In the genomic region with DNA sequence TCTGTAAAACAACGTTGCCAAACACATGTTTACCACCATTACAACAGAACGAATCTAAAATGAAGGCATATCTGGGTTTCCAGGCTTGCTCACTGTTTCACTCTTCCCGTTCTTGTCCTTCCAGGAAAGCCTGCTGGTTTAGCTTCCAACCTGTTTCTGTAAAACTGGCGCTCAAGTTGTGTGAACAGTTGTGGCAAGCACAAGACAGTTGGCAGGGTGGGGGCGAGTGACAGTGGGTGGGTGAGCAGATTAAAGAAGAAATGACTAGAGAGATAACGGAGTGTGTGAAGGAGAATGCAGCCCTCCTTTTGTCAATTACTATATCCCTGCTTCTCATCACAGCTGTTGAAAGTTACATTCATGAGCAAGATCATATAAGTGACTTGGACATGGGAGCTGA, we compare ENCODE assay signal across 14 mouse cellular contexts. TPM values are rescaled to one million over a fixed set of nuclear protein-coding genes. Genes with fewer than 3 reads are reported as not detected.
DNase-seq lines count a peak whose midpoint lies in the region; ATAC-seq and TF ChIP-seq lines count a peak whose summit lies in the region.
"Had no signal": no experiment of that assay in that cellular context is flagged by ENCODE, and none has a peak within 500 bp of the region (broad histone marks: within the 10 kb centered on the region; RNA-seq: fewer than 3 reads in every experiment).

No protein-coding gene starts in this region.

- no peaks in the 10 kb centered on the region for H3K9me3 ChIP-seq in midbrain, embryonic 14.5 days (ENCODE audit: control insufficient read depth, low read length)
- no peaks in the 10 kb centered on the region for H3K9me3 ChIP-seq in midbrain, embryonic 11.5 days (ENCODE audit: control insufficient read depth, low read length)
- H3K9me3 ChIP-seq in hindbrain, postnatal 0 days (ENCODE audit: low read length) = no peaks in the 10 kb centered on the region
- no peaks in the 10 kb centered on the region for H3K9me3 ChIP-seq in liver, postnatal 0 days (ENCODE audit: low read length)
- H3K9me3 ChIP-seq: limb, embryonic 12.5 days had no signal

- no peak overlapping the region for H3K9ac ChIP-seq in midbrain, embryonic 14.5 days (replicated peaks; ENCODE audit: low read length)
- H3K9ac ChIP-seq in midbrain, embryonic 11.5 days (ENCODE audit: low read length) = no peak overlapping the region
- H3K9ac ChIP-seq in hindbrain, postnatal 0 days (replicated peaks; ENCODE audit: low read length) = no peak overlapping the region
- H3K9ac ChIP-seq in liver, postnatal 0 days (replicated peaks) = no peak overlapping the region
- H3K9ac ChIP-seq: limb, embryonic 12.5 days; lung, embryonic 14.5 days had no signal

- no peak for ATAC-seq in midbrain, embryonic 14.5 days (ENCODE audit: low FRiP score, low TSS enrichment)
- ATAC-seq in midbrain, embryonic 11.5 days (ENCODE audit: low FRiP score) = no peak
- no peak for ATAC-seq in hindbrain, postnatal 0 days
- no peak for ATAC-seq in liver, postnatal 0 days

- peak overlapping the region; percentile 83; the same call in 1 of the 2 replicates for H3K4me2 ChIP-seq in midbrain, embryonic 14.5 days (ENCODE audit: low read length)
- H3K4me2 ChIP-seq in midbrain, embryonic 11.5 days = no peak overlapping the region
- peak overlapping the region; percentile 69 for H3K4me2 ChIP-seq in hindbrain, postnatal 0 days (ENCODE audit: low read depth, low read length)
- no peak overlapping the region for H3K4me2 ChIP-seq in liver, postnatal 0 days (ENCODE audit: low read depth, low read length)
- H3K4me2 ChIP-seq: limb, embryonic 12.5 days; lung, embryonic 14.5 days had no signal

- TF ChIP-seq CTCF in hindbrain, postnatal 0 days (IDR thresholded peaks at IDR 0.05; ENCODE audit: low read depth) = no peak
- no peak for TF ChIP-seq CTCF in liver, postnatal 0 days (IDR thresholded peaks at IDR 0.05; ENCODE audit: low read depth)

- intact Hi-C loops in left cerebral cortex, postnatal 14 days (cut with DNase I) = loop anchor here (5.0 to 10.0 kb wide), 2 partner anchors 46 to 163 kb away; a partner anchor contains a TSS

- peaks cover 4% of the 10 kb centered on the region; the same call in 1 of the 2 replicates for H3K4me1 ChIP-seq in midbrain, embryonic 14.5 days (ENCODE audit: control insufficient read depth, insufficient read depth, low read length)
- peaks cover 4% of the 10 kb centered on the region; the same call in 1 of the 2 replicates for H3K4me1 ChIP-seq in midbrain, embryonic 11.5 days (ENCODE audit: control insufficient read depth, insufficient read depth, low read length)
- no peaks in the 10 kb centered on the region for H3K4me1 ChIP-seq in hindbrain, postnatal 0 days (ENCODE audit: insufficient read depth, low read length)
- no peaks in the 10 kb centered on the region for H3K4me1 ChIP-seq in liver, postnatal 0 days (ENCODE audit: insufficient read depth)

- 86% methylated on average over 6 of the region's 6 CpGs for WGBS in midbrain, embryonic 14.5 days
- WGBS in midbrain, embryonic 11.5 days = 84% methylated on average over 6 of the region's 6 CpGs
- 80% methylated on average over 6 of the region's 6 CpGs for WGBS in hindbrain, postnatal 0 days
- 74% methylated on average over 6 of the region's 6 CpGs for WGBS in liver, postnatal 0 days (ENCODE audit: insufficient replicate concordance)

- no peak overlapping the region for H3K4me3 ChIP-seq in midbrain, embryonic 14.5 days (replicated peaks; ENCODE audit: low read depth, low read length)
- H3K4me3 ChIP-seq in midbrain, embryonic 11.5 days (ENCODE audit: low read depth, low read length) = no peak overlapping the region
- H3K4me3 ChIP-seq in hindbrain, postnatal 0 days (ENCODE audit: low read length) = peak overlapping the region; percentile 70; the same call in 1 of the 2 replicates
- no peak overlapping the region for H3K4me3 ChIP-seq in liver, postnatal 0 days (ENCODE audit: low read depth, low read length)
- H3K4me3 ChIP-seq: gastrocnemius, adult 2 months; limb, embryonic 12.5 days had no signal

- TF ChIP-seq EP300 in liver, postnatal 0 days (IDR thresholded peaks at IDR 0.05; ENCODE audit: low read depth) = no peak

- no peaks in the 10 kb centered on the region for H3K27me3 ChIP-seq in midbrain, embryonic 14.5 days (ENCODE audit: control insufficient read depth, insufficient read depth, low read length)
- H3K27me3 ChIP-seq in midbrain, embryonic 11.5 days (ENCODE audit: control insufficient read depth, insufficient read depth, low read length) = peaks cover 10% of the 10 kb centered on the region
- H3K27me3 ChIP-seq in hindbrain, postnatal 0 days (ENCODE audit: insufficient read depth, low read length) = no peaks in the 10 kb centered on the region
- H3K27me3 ChIP-seq in liver, postnatal 0 days (ENCODE audit: insufficient read depth, low read length) = peaks cover 24% of the 10 kb centered on the region

- DNase-seq in midbrain, embryonic 14.5 days = no peak
- DNase-seq in midbrain, embryonic 11.5 days (ENCODE audit: low spot score, missing footprints) = no peak
- no peak for DNase-seq in hindbrain, postnatal 0 days (ENCODE audit: low spot score)
- DNase-seq in left cerebral cortex, postnatal 14 days (ENCODE audit: low spot score in 2 of 2) = peak; percentile 55 to 67
- peak; percentile 79 for DNase-seq in telencephalon, adult 2 months (ENCODE audit: low read depth, low spot score)
- no peak for DNase-seq in cerebellum, adult 9-10 months
- DNase-seq in liver, postnatal 0 days = no peak
- DNase-seq: adrenal gland, postnatal 36 days; cerebellum, adult 8-10 months; gastrocnemius, adult 2 months; kidney, adult 2 months; lung, embryonic 14.5 days; thymus, postnatal 36 days had no signal

- H3K27ac ChIP-seq in midbrain, embryonic 14.5 days (replicated peaks; ENCODE audit: low read depth, low read length) = no peak overlapping the region
- no peak overlapping the region for H3K27ac ChIP-seq in midbrain, embryonic 11.5 days (ENCODE audit: low read depth, low read length)
- no peak overlapping the region for H3K27ac ChIP-seq in hindbrain, postnatal 0 days
- no peak overlapping the region for H3K27ac ChIP-seq in liver, postnatal 0 days (ENCODE audit: low read depth)
- H3K27ac ChIP-seq: gastrocnemius, adult 2 months; limb, embryonic 12.5 days had no signal

- H3K36me3 ChIP-seq in midbrain, embryonic 14.5 days (ENCODE audit: control insufficient read depth, insufficient read depth, low read length) = no peaks in the 10 kb centered on the region
- no peaks in the 10 kb centered on the region for H3K36me3 ChIP-seq in midbrain, embryonic 11.5 days (ENCODE audit: control insufficient read depth, insufficient read depth, low read length)
- H3K36me3 ChIP-seq in hindbrain, postnatal 0 days (ENCODE audit: insufficient read depth, low read length) = no peaks in the 10 kb centered on the region
- no peaks in the 10 kb centered on the region for H3K36me3 ChIP-seq in liver, postnatal 0 days (replicated peaks; ENCODE audit: insufficient read depth, low read length)
- H3K36me3 ChIP-seq: limb, embryonic 12.5 days had no signal

RNA-seq across cellular contexts. Expression of a gene that starts 2.2 kb away (rescaled TPM):
- polyA plus RNA-seq in midbrain, embryonic 14.5 days (2014; fragmentation: Nextera tagmentation; extraction: Ambion mirVana) = 5.4 and 6.4 TPM in 2 replicates
- polyA plus RNA-seq in midbrain, embryonic 11.5 days (2014; fragmentation: Nextera tagmentation; extraction: Ambion mirVana) = 0.43 and 0.44 TPM in 2 replicates
- 20.9 and 23.6 TPM in 2 replicates for total RNA-seq in hindbrain, postnatal 0 days (2014; rRNA removed)
- polyA plus RNA-seq in hindbrain, postnatal 0 days (2015; fragmentation: Nextera tagmentation; extraction: Ambion mirVana) = 8.8 and 9.2 TPM in 2 replicates
- total RNA-seq in left cerebral cortex, postnatal 14 days (2021) = 10 to 100 TPM; 36.4 to 42.7 TPM
- polyA plus RNA-seq in liver, postnatal 0 days (2015; fragmentation: Nextera tagmentation; extraction: Ambion mirVana) = 0.05 TPM in 2 replicates

Comparison
In these comparisons a context has a peak if more than half of its experiments do, and no peak if none do; other contexts are left out.
1. H3K4me2 ChIP-seq: peak in midbrain, embryonic 14.5 days (single experiment) and hindbrain, postnatal 0 days (single experiment); none in midbrain, embryonic 11.5 days (single experiment) and liver, postnatal 0 days (single experiment).
2. DNase-seq: peak in left cerebral cortex, postnatal 14 days (2 of 2) and telencephalon, adult 2 months (single experiment); none in midbrain, embryonic 14.5 days (single experiment), midbrain, embryonic 11.5 days (single experiment), hindbrain, postnatal 0 days (single experiment), cerebellum, adult 9-10 months (single experiment) and liver, postnatal 0 days (single experiment).